In the genomic region with DNA sequence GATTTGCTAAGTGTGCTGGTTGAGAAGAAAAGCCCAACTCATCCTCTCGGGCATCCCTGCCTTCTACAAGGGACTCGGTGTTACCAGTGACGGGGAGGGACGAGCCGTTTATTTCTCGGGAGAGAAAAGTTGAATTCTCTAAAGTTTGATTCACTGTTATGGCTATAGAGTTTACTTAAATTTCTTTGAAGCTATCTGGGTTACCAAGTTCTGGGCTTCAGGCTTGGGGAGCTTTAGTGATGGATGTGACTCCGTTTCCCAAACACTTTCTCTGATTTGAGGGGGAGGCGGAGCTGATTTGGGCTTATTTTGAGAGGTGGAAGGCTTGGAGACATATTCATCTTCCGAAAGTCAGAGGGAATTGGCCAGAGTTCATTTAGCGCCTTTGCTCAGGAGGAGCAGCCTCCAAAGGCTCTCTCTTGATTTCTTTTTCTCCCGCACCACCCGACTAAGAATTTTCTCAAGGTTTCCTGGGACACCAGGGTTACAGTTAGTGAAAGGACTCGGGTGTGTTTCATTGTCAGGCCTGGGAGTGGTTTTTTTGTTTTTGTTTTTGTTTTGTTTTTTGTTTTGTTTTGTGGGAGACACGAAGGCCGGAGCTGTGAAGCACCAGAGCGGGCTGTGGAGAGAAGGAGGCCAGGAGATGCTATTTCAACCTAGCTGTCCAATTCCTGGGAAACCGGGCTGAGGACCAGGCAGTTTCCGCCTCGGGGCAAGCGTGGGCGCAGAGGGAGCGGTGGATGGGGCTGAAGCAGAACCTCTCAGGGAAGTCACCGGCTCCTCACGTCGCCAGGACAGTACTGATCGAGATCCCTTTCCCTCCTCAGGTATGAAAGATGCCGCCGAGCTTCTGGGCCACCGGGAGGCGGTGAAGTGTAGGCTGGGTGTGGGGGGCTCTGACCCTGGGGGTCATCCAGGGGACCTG, we compare ENCODE assay signal across 14 mouse cellular contexts. TPM values are rescaled to one million over a fixed set of nuclear protein-coding genes. Genes with fewer than 3 reads are reported as not detected.
DNase-seq lines count a peak whose midpoint lies in the region; ATAC-seq lines count a peak whose summit lies in the region.
"Had no signal": no experiment of that assay in that cellular context is flagged by ENCODE, and none has a peak within 500 bp of the region (broad histone marks: within the 10 kb centered on the region; RNA-seq: fewer than 3 reads in every experiment).

No protein-coding gene starts in this region.

- H3K36me3 ChIP-seq in hindbrain, embryonic 16.5 days (ENCODE audit: control insufficient read depth, insufficient read depth, low read length): no peaks in the 10 kb centered on the region
- no peaks in the 10 kb centered on the region for H3K36me3 ChIP-seq in neural tube, embryonic 13.5 days
- no peaks in the 10 kb centered on the region for H3K36me3 ChIP-seq in heart, embryonic 11.5 days (ENCODE audit: control insufficient read depth, insufficient read depth, low read length)
- H3K36me3 ChIP-seq: heart, embryonic 13.5 days had no signal

- ATAC-seq in hindbrain, embryonic 16.5 days: no peak
- no peak for ATAC-seq in neural tube, embryonic 13.5 days (ENCODE audit: low read depth)
- no peak for ATAC-seq in heart, embryonic 11.5 days (replicated peaks; ENCODE audit: insufficient number of reproducible peaks, low FRiP score, low TSS enrichment)

- H3K4me2 ChIP-seq in hindbrain, embryonic 16.5 days (ENCODE audit: low read length): no peak overlapping the region
- no peak overlapping the region for H3K4me2 ChIP-seq in neural tube, embryonic 13.5 days
- no peak overlapping the region for H3K4me2 ChIP-seq in heart, embryonic 11.5 days
- H3K4me2 ChIP-seq: heart, embryonic 13.5 days; liver, embryonic 11.5 days had no signal

- peak; percentile 52 for DNase-seq in embryo, embryonic 10.5 days (ENCODE audit: low spot score)
- no peak for DNase-seq in embryo, embryonic 10 days (ENCODE audit: low spot score)
- peak; percentile 23 for DNase-seq in embryo, embryonic 11 days
- DNase-seq in kidney, postnatal 36 days: no peak
- DNase-seq in kidney, postnatal 25 days: no peak
- DNase-seq: cerebellum, adult 9-10 months; gastrocnemius, postnatal 10 days; lung, postnatal 4 days had no signal

- H3K27me3 ChIP-seq in hindbrain, embryonic 16.5 days (replicated peaks; ENCODE audit: control insufficient read depth, insufficient read depth, low read length): peaks cover 53% of the 10 kb centered on the region
- peaks cover 88% of the 10 kb centered on the region for H3K27me3 ChIP-seq in neural tube, embryonic 13.5 days
- peaks cover 80% of the 10 kb centered on the region for H3K27me3 ChIP-seq in heart, embryonic 11.5 days (ENCODE audit: control insufficient read depth, insufficient read depth, low read length)

- no peaks in the 10 kb centered on the region for H3K4me1 ChIP-seq in hindbrain, embryonic 16.5 days (ENCODE audit: control insufficient read depth, insufficient read depth, low read depth, low read length)
- H3K4me1 ChIP-seq in neural tube, embryonic 13.5 days (replicated peaks): 0 out of 2 replicates have a peak, but pooled peaks cover 11% of the 10 kb centered on the region
- H3K4me1 ChIP-seq in heart, embryonic 11.5 days (ENCODE audit: control insufficient read depth, insufficient read depth, low read length): peaks cover 5% of the 10 kb centered on the region; the same call in 1 of the 2 replicates

- 1% methylated on average over 28 of the region's 30 CpGs for WGBS in hindbrain, embryonic 16.5 days
- 2% methylated on average over 30 of the region's 30 CpGs for whole genome bisulfite sequencing in neural tube, embryonic 13.5 days
- under 1% methylated on average over 30 of the region's 30 CpGs for WGBS in heart, embryonic 11.5 days (ENCODE audit: insufficient replicate concordance)

- no peak overlapping the region for H3K9ac ChIP-seq in hindbrain, embryonic 16.5 days (ENCODE audit: low read depth, low read length)
- peak overlapping the region; percentile 48 for H3K9ac ChIP-seq in neural tube, embryonic 13.5 days
- no peak overlapping the region for H3K9ac ChIP-seq in heart, embryonic 11.5 days (ENCODE audit: low read depth, low read length)
- H3K9ac ChIP-seq: heart, embryonic 13.5 days had no signal

- peak overlapping the region; percentile 15 for H3K4me3 ChIP-seq in hindbrain, embryonic 16.5 days (ENCODE audit: low read length)
- H3K4me3 ChIP-seq in neural tube, embryonic 13.5 days: peak overlapping the region; percentile 28
- no peak overlapping the region for H3K4me3 ChIP-seq in heart, embryonic 11.5 days (ENCODE audit: low read depth, low read length)
- H3K4me3 ChIP-seq: heart, embryonic 13.5 days had no signal

- no peaks in the 10 kb centered on the region for H3K9me3 ChIP-seq in hindbrain, embryonic 16.5 days (ENCODE audit: control insufficient read depth, low read length)
- no peaks in the 10 kb centered on the region for H3K9me3 ChIP-seq in neural tube, embryonic 13.5 days
- H3K9me3 ChIP-seq in heart, embryonic 11.5 days (replicated peaks; ENCODE audit: control insufficient read depth, low read length): no peaks in the 10 kb centered on the region
- H3K9me3 ChIP-seq: heart, embryonic 13.5 days had no signal

- no peak overlapping the region for H3K27ac ChIP-seq in hindbrain, embryonic 16.5 days (ENCODE audit: low read depth, low read length)
- H3K27ac ChIP-seq in neural tube, embryonic 13.5 days (replicated peaks): peak overlapping the region; percentile 67
- H3K27ac ChIP-seq in heart, embryonic 11.5 days (ENCODE audit: low read depth, low read length): no peak overlapping the region
- H3K27ac ChIP-seq: heart, embryonic 13.5 days had no signal

RNA-seq across cellular contexts. Expression of a gene that starts 1.1 kb away (rescaled TPM):
- 5.0 and 6.2 TPM in 2 replicates for polyA plus RNA-seq in hindbrain, embryonic 16.5 days (2015; fragmentation: Nextera tagmentation; extraction: Ambion mirVana)
- polyA plus RNA-seq in neural tube, embryonic 13.5 days (2015; fragmentation: Nextera tagmentation; extraction: Ambion mirVana): 9.5 and 10.7 TPM in 2 replicates
- not detected in 2 replicates for polyA plus RNA-seq in heart, embryonic 11.5 days (2014; fragmentation: Nextera tagmentation; extraction: Ambion mirVana)
- polyA plus RNA-seq: heart, embryonic 13.5 days; intestine, embryonic 14.5 days; liver, embryonic 11.5 days had no signal

Comparison
In these comparisons a context has a peak if more than half of its experiments do, and no peak if none do; other contexts are left out.
1. DNase-seq: peak in embryo, embryonic 10.5 days (single experiment) and embryo, embryonic 11 days (single experiment); none in embryo, embryonic 10 days (single experiment), kidney, postnatal 36 days (0 of 2) and kidney, postnatal 25 days (0 of 2).